ENCODE assay signal across 27 mouse cellular contexts in genomic region chr4:59880725-59881124, GRCm38 (mm10). TPM values are rescaled to one million over a fixed set of nuclear protein-coding genes. Genes with fewer than 3 reads are reported as not detected.
A peak's percentile ranks its signal among the peaks of the same experiment; 100 is the strongest.
DNase-seq lines count a peak whose midpoint lies in the region; ATAC-seq and TF ChIP-seq lines count a peak whose summit lies in the region.
"Had no signal": no experiment of that assay in that cellular context is flagged by ENCODE, and none has a peak within 500 bp of the region (broad histone marks: within the 10 kb centered on the region; RNA-seq: fewer than 3 reads in every experiment).

No protein-coding gene starts in this region.

- peaks cover 26% of the 10 kb centered on the region; the same call in 1 of the 2 replicates for H3K36me3 ChIP-seq in ES-E14 (ENCODE audit: control insufficient read depth, insufficient read depth, low read length, poor library complexity, severe bottlenecking)
- 0 out of 2 replicates have a peak, but pooled peaks cover 4% of the 10 kb centered on the region for H3K36me3 ChIP-seq in stomach, embryonic 16.5 days (ENCODE audit: control insufficient read depth, insufficient read depth, low read length)
- H3K36me3 ChIP-seq in heart, embryonic 10.5 days = peaks cover 36% of the 10 kb centered on the region

- no peak overlapping the region for H3K9ac ChIP-seq in ES-E14 (ENCODE audit: insufficient read depth, low read depth, low read length, poor library complexity, severe bottlenecking)
- H3K9ac ChIP-seq in stomach, embryonic 16.5 days (ENCODE audit: low read length) = no peak overlapping the region
- H3K9ac ChIP-seq: hindbrain, embryonic 15.5 days; limb, embryonic 15.5 days; liver, embryonic 14.5 days had no signal

- no peak overlapping the region for H3K4me2 ChIP-seq in stomach, embryonic 16.5 days (ENCODE audit: low read depth, low read length)
- H3K4me2 ChIP-seq: hindbrain, embryonic 15.5 days; limb, embryonic 15.5 days had no signal

- H3K4me3 ChIP-seq in ES-E14 (ENCODE audit: insufficient read depth in 1 of 2, low read depth in 1 of 2, low read length in 2 of 2, poor library complexity in 1 of 2, severe bottlenecking in 1 of 2) = no peak overlapping the region
- H3K4me3 ChIP-seq in stomach, embryonic 16.5 days (replicated peaks; ENCODE audit: low read length) = no peak overlapping the region
- H3K4me3 ChIP-seq in heart, embryonic 10.5 days = no peak overlapping the region
- H3K4me3 ChIP-seq: forebrain, embryonic 10.5 days; hindbrain, embryonic 15.5 days; limb, embryonic 15.5 days had no signal

- H3K9me3 ChIP-seq in ES-E14 (ENCODE audit: control insufficient read depth, insufficient read depth, low read depth, low read length) = no peaks in the 10 kb centered on the region
- H3K9me3 ChIP-seq in stomach, embryonic 16.5 days (replicated peaks; ENCODE audit: control insufficient read depth, low read length) = no peaks in the 10 kb centered on the region
- no peaks in the 10 kb centered on the region for H3K9me3 ChIP-seq in heart, embryonic 10.5 days
- H3K9me3 ChIP-seq: forebrain, embryonic 10.5 days; hindbrain, embryonic 15.5 days; limb, embryonic 15.5 days had no signal

- 76% methylated on average over 5 of the region's 5 CpGs for WGBS in stomach, embryonic 16.5 days
- 88% methylated on average over 5 of the region's 5 CpGs for WGBS in heart, embryonic 10.5 days

- no peaks in the 10 kb centered on the region for H3K27me3 ChIP-seq in stomach, embryonic 16.5 days (ENCODE audit: control insufficient read depth, insufficient read depth, low read length)
- H3K27me3 ChIP-seq in heart, embryonic 10.5 days (ENCODE audit: insufficient read depth, poor library complexity, severe bottlenecking) = no peaks in the 10 kb centered on the region
- H3K27me3 ChIP-seq: hindbrain, embryonic 15.5 days; limb, embryonic 15.5 days had no signal

- in situ Hi-C loops in ES-E14 (cut with MboI; ENCODE audit: low sequenced_read_pairs in 2 of 2, unreplicated experiment in 2 of 2) = no loop called here

- peak overlapping the region; percentile 62; the same call in 1 of the 2 replicates for H3K27ac ChIP-seq in ES-E14 (ENCODE audit: insufficient read depth, low read depth, low read length, poor library complexity, severe bottlenecking)
- peak overlapping the region; percentile 51 for H3K27ac ChIP-seq in stomach, embryonic 16.5 days (ENCODE audit: low read length)
- H3K27ac ChIP-seq in heart, embryonic 10.5 days = no peak overlapping the region
- H3K27ac ChIP-seq: forebrain, embryonic 10.5 days; hindbrain, embryonic 15.5 days; limb, embryonic 15.5 days; liver, embryonic 14.5 days had no signal

- DNase-seq in gastrocnemius, adult 18-20 months (ENCODE audit: low spot score) = peak; percentile 26
- DNase-seq in gastrocnemius, postnatal 4 days (ENCODE audit: low spot score in 2 of 2) = no peak
- DNase-seq in ES-E14 (ENCODE audit: low read depth, low spot score) = no peak
- peak; percentile 82 for DNase-seq in brain, adult 2 months (ENCODE audit: low read depth, low spot score)
- DNase-seq in adrenal gland, adult 18-20 months (ENCODE audit: low spot score in 2 of 2) = no peak
- DNase-seq in heart, embryonic 10.5 days (ENCODE audit: low spot score) = no peak
- DNase-seq: heart, postnatal 4 days; kidney, adult 8-10 months; kidney, postnatal 10 days; left cerebral cortex, postnatal 4 days; lung, postnatal 4 days; midbrain, embryonic 14.5 days; thymus, postnatal 14 days had no signal

- peaks cover 4 to 8% of the 10 kb centered on the region in 2 experiments; a peak in 1 of 4 replicates for H3K4me1 ChIP-seq in ES-E14 (ENCODE audit: control insufficient read depth in 2 of 2, insufficient read depth in 2 of 2, low read length in 2 of 2, poor library complexity in 1 of 2)
- H3K4me1 ChIP-seq in stomach, embryonic 16.5 days (ENCODE audit: control insufficient read depth, insufficient read depth, low read length) = no peaks in the 10 kb centered on the region
- peaks cover 15% of the 10 kb centered on the region for H3K4me1 ChIP-seq in heart, embryonic 10.5 days
- H3K4me1 ChIP-seq: forebrain, embryonic 10.5 days; limb, embryonic 15.5 days had no signal

- no peak for ATAC-seq in stomach, embryonic 16.5 days (ENCODE audit: insufficient read depth, low FRiP score)
- ATAC-seq: forebrain, embryonic 16.5 days had no signal

TF ChIP-seq in ES-E14, 5 proteins besides CTCF, POLR2A, EP300 and RAD21:
- TF ChIP-seq ZC3H11A (IDR thresholded peaks at IDR 0.05; ENCODE audit: borderline replicate concordance, low read depth, low read length) (no peak), MAFK (IDR thresholded peaks at IDR 0.05; ENCODE audit: insufficient read depth, low read depth, low read length) (no peak), ZNF384 (IDR thresholded peaks at IDR 0.05; ENCODE audit: low read depth, low read length) (no peak), HCFC1 (IDR thresholded peaks at IDR 0.05; ENCODE audit: borderline replicate concordance, insufficient read depth, low read length) (no peak), CHD2 (IDR thresholded peaks at IDR 0.05; ENCODE audit: low read depth, low read length) (no peak)

RNA-seq across cellular contexts. Expression of gene Slc46a2, which starts 34.1 kb away (rescaled TPM):
- not detected for total RNA-seq in gastrocnemius, adult 18-20 months (2021)
- not detected for total RNA-seq in gastrocnemius, postnatal 4 days (2021)
- 0.05 TPM in 1 of 2 replicates, not detected in the other for total RNA-seq in ES-E14 (2012; rRNA removed)
- 0.14 and 0.22 TPM in 2 replicates for polyA plus RNA-seq in stomach, embryonic 16.5 days (2015; fragmentation: Nextera tagmentation; extraction: Ambion mirVana)
- not detected for total RNA-seq in adrenal gland, adult 18-20 months (2021)
- 0.10 and 0.17 TPM in 2 replicates for polyA plus RNA-seq in heart, embryonic 10.5 days (2016; fragmentation: Nextera tagmentation; extraction: Ambion mirVana)
- total RNA-seq: adrenal gland, postnatal 4 days; layer of hippocampus, adult 18-20 months; layer of hippocampus, postnatal 14 days; left cerebral cortex, adult 8-10 months; left cerebral cortex, postnatal 4 days; megakaryocyte-erythroid progenitor cell, adult 5-6 weeks had no signal
- polyA plus RNA-seq: embryonic facial prominence, embryonic 11.5 days; forebrain, embryonic 10.5 days; forebrain, embryonic 16.5 days; hindbrain, embryonic 15.5 days; liver, embryonic 14.5 days; midbrain, embryonic 14.5 days; neural tube, embryonic 11.5 days; small intestine, adult 2 months had no signal

Comparison
In these comparisons a context has a peak if more than half of its experiments do, and no peak if none do; other contexts are left out.
1. DNase-seq: peak in gastrocnemius, adult 18-20 months (single experiment) and brain, adult 2 months (single experiment); none in gastrocnemius, postnatal 4 days (0 of 2), ES-E14 (single experiment), adrenal gland, adult 18-20 months (0 of 2) and heart, embryonic 10.5 days (single experiment).